Mouse (Mus musculus): ENCODE results near the gene Il19. TPM values are rescaled to one million over a fixed set of nuclear protein-coding genes. Genes with fewer than 3 reads are reported as not detected.

Gene Il19
- polyA plus RNA-seq, 1 experiment from 2014 or later: not detected

- H3K27me3 ChIP-seq (ENCODE audit: control insufficient read depth, insufficient read depth, low read length): no peaks in the 10 kb centered on the region
- H3K9ac ChIP-seq (ENCODE audit: low read length): no peak overlapping the region
- H3K4me3 ChIP-seq (ENCODE audit: low read length): no peak overlapping the region
- no peaks in the 10 kb centered on the region for H3K36me3 ChIP-seq (ENCODE audit: control insufficient read depth, insufficient read depth)
- no peak overlapping the region for H3K27ac ChIP-seq (ENCODE audit: low read length)
- H3K9me3 ChIP-seq (replicated peaks; ENCODE audit: control insufficient read depth, low read length): no peaks in the 10 kb centered on the region
- H3K4me1 ChIP-seq (ENCODE audit: control insufficient read depth, insufficient read depth, low read length): no peaks in the 10 kb centered on the region
- 80% methylated on average over 7 of the region's 7 CpGs for WGBS
- no peak for ATAC-seq (replicated peaks; ENCODE audit: extremely low read depth, insufficient read depth, low FRiP score)
- H3K4me2 ChIP-seq (ENCODE audit: low read depth, low read length): no peak overlapping the region
Measured at GRCm38 (mm10) chr1:130938192-130938591, 1.7 kb downstream of the Il19 start.

- H3K27ac ChIP-seq (ENCODE audit: low read length): no peak overlapping the region
- no peak overlapping the region for H3K4me2 ChIP-seq (ENCODE audit: low read depth, low read length)
- H3K9me3 ChIP-seq (replicated peaks; ENCODE audit: control insufficient read depth, low read length): no peaks in the 10 kb centered on the region
- no peak for ATAC-seq (replicated peaks; ENCODE audit: extremely low read depth, insufficient read depth, low FRiP score)
- H3K27me3 ChIP-seq (ENCODE audit: control insufficient read depth, insufficient read depth, low read length): no peaks in the 10 kb centered on the region
- WGBS: 87% methylated on average over 4 of the region's 4 CpGs
- H3K4me3 ChIP-seq (ENCODE audit: low read length): no peak overlapping the region
- no peak overlapping the region for H3K9ac ChIP-seq (ENCODE audit: low read length)
- H3K36me3 ChIP-seq (ENCODE audit: control insufficient read depth, insufficient read depth): no peaks in the 10 kb centered on the region
- H3K4me1 ChIP-seq (ENCODE audit: control insufficient read depth, insufficient read depth, low read length): no peaks in the 10 kb centered on the region
Measured at GRCm38 (mm10) chr1:130937170-130937569, 2.7 kb downstream of the Il19 start.

GRCm38 (mm10) chr1:130936351-130936750 lies 3.6 kb downstream of the Il19 start:
- Histone ChIP-seq H3K4me2 (ENCODE audit: low read depth, low read length) (no peak overlapping the region), H3K27me3 (ENCODE audit: control insufficient read depth, insufficient read depth, low read length) (no peaks in the 10 kb centered on the region), H3K9ac (ENCODE audit: low read length) (no peak overlapping the region), H3K4me3 (ENCODE audit: low read length) (no peak overlapping the region), H3K4me1 (ENCODE audit: control insufficient read depth, insufficient read depth, low read length) (no peaks in the 10 kb centered on the region), H3K27ac (ENCODE audit: low read length) (no peak overlapping the region), H3K9me3 (replicated peaks; ENCODE audit: control insufficient read depth, low read length) (no peaks in the 10 kb centered on the region), H3K36me3 (ENCODE audit: control insufficient read depth, insufficient read depth) (no peaks in the 10 kb centered on the region)
- whole genome bisulfite sequencing: 51% methylated on average over 6 of the region's 6 CpGs
- no peak for ATAC-seq (replicated peaks; ENCODE audit: extremely low read depth, insufficient read depth, low FRiP score)

DNA sequence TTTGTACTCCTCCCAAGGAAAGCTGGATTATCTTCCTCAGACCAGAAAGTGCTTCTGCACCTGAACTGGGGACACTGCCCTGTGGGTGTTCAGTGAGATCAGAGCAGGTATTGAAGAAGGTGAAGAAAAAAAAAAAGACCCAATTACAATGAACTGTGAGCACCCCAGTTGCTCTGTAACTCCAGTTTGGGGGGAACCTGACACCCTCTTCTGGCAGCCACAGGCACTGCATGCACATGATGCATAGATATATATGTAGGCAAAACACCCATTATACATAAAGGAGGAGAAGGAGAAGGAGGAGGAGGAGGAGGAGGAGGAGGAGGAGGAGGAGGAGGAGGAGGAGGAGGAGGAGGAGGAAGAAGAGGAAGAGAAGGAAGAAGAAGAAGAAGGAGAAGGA lies 13.4 kb downstream of the Il19 start:
- no peak overlapping the region for H3K4me2 ChIP-seq (ENCODE audit: low read depth, low read length)
- H3K27ac ChIP-seq (ENCODE audit: low read length): no peak overlapping the region
- H3K27me3 ChIP-seq (ENCODE audit: control insufficient read depth, insufficient read depth, low read length): no peaks in the 10 kb centered on the region
- no peaks in the 10 kb centered on the region for H3K4me1 ChIP-seq (ENCODE audit: control insufficient read depth, insufficient read depth, low read length)
- no peaks in the 10 kb centered on the region for H3K36me3 ChIP-seq (ENCODE audit: control insufficient read depth, insufficient read depth)
- H3K4me3 ChIP-seq (ENCODE audit: low read length): no peak overlapping the region
- no peak overlapping the region for H3K9ac ChIP-seq (ENCODE audit: low read length)
- no peak for ATAC-seq (replicated peaks; ENCODE audit: extremely low read depth, insufficient read depth, low FRiP score)
- H3K9me3 ChIP-seq (replicated peaks; ENCODE audit: control insufficient read depth, low read length): no peaks in the 10 kb centered on the region

DNA sequence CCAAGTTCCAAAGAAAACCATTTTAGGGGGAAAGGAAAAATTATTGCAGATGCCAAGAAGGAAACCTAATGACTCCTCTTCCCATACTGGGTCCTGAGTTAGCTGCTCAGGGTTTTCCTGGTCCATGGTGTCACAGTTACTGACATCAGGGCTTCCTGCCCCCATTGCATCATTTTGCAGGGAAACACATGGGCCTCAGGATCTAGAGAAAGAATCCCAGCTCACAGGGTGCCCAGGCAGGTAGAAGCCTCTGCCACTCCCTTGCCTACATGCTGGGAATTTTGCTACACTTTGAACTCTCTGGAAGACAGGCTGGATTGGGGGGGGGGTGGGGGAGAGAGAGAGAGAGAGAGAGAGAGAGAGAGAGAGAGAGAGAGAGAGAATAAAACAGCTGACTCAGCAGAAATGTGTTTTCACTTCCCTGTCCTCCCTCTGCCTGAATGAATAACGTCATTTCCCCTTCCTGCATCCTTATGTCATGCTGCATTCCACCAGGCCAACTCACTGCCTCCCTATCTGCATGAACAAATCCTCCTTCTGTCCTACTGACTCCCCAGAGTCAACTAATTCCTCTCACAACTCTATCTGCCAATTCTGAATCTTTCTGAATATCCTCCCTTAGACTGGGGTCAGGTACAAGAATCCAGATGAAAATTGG lies 21.5 kb downstream of the Il19 start:
- 5% methylated on average over 1 of the region's 1 CpGs for WGBS
- Histone ChIP-seq H3K36me3 (ENCODE audit: control insufficient read depth, insufficient read depth) (no peaks in the 10 kb centered on the region), H3K4me1 (ENCODE audit: control insufficient read depth, insufficient read depth, low read length) (no peaks in the 10 kb centered on the region), H3K9me3 (replicated peaks; ENCODE audit: control insufficient read depth, low read length) (no peaks in the 10 kb centered on the region), H3K9ac (ENCODE audit: low read length) (no peak overlapping the region), H3K27ac (ENCODE audit: low read length) (no peak overlapping the region), H3K4me3 (ENCODE audit: low read length) (no peak overlapping the region), H3K4me2 (ENCODE audit: low read depth, low read length) (no peak overlapping the region), H3K27me3 (ENCODE audit: control insufficient read depth, insufficient read depth, low read length) (no peaks in the 10 kb centered on the region)
- no peak for ATAC-seq (replicated peaks; ENCODE audit: extremely low read depth, insufficient read depth, low FRiP score)

DNA sequence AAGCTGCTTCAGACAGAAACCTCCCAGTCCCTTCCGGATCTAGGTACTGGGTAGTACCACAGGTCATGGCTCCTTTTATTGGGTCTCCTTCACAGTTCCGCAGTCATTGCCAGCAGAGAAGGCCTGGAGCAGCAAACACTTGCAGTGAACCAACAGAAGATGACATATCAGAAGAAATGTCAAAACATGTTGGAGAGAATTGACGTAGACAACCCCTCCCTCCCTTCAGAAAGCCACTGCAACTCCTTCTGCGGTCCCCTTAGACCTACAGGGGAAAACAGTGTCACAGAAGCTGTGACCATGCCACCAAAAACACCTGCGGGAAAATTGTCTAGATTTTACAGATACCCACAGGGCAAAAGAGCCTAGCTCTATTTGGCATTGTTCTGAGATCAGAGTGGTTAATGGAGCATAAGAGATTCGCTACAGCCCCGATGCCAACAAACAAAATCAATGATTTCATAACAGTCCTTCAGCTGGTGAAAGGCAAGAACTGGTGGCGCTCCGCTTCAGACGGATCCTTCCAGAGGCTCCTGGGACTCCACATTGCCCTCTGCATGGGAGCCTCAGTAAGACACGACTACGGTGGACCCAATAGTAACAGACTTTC lies 28.4 kb downstream of the Il19 start, which contains the start of gene Il20:
TSS of gene Il20 (minus strand) at position 51 of the 610 bp plus-strand sequence.
- H3K4me3 ChIP-seq (ENCODE audit: low read length): no peak within 1 kb of the TSS
- no peak within 1 kb of the TSS for H3K27ac ChIP-seq (ENCODE audit: low read length)
- H3K9me3 ChIP-seq (replicated peaks; ENCODE audit: control insufficient read depth, low read length): no peaks in the 10 kb centered on the region
- ATAC-seq (replicated peaks; ENCODE audit: extremely low read depth, insufficient read depth, low FRiP score): no peak
- no peaks in the 10 kb centered on the region for H3K4me1 ChIP-seq (ENCODE audit: control insufficient read depth, insufficient read depth, low read length)
- H3K27me3 ChIP-seq (ENCODE audit: control insufficient read depth, insufficient read depth, low read length): no peaks in the 10 kb centered on the region
- WGBS: 82% methylated on average over 12 of the region's 12 CpGs
- no peak within 1 kb of the TSS for H3K9ac ChIP-seq (ENCODE audit: low read length)
- H3K36me3 ChIP-seq (ENCODE audit: control insufficient read depth, insufficient read depth): no peaks in the 10 kb centered on the region
- H3K4me2 ChIP-seq (ENCODE audit: low read depth, low read length): no peak within 1 kb of the TSS

DNA sequence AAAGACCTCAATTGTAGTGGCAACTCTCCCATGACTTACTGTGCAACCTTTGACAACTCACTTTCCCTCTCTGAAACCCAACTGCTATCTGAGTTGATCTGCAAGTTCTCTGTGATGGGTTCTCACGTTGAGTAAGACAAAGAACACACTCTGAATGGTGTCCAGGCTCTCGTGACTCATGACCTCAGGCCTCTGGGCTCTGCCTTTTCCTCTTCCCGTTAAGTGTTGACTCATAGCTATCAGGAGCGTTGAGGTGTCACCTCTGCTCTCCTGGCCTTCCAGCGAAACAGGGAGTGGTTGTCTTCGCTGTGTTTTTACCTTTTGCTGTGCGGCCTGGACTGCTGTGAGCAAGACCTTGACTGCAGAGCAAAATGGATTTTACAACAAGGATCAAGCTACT lies 37.4 kb downstream of the Il19 start:
- Histone ChIP-seq H3K4me3 (ENCODE audit: low read length) (no peak overlapping the region), H3K9ac (ENCODE audit: low read length) (no peak overlapping the region), H3K4me1 (ENCODE audit: control insufficient read depth, insufficient read depth, low read length) (no peaks in the 10 kb centered on the region), H3K9me3 (replicated peaks; ENCODE audit: control insufficient read depth, low read length) (no peaks in the 10 kb centered on the region), H3K36me3 (ENCODE audit: control insufficient read depth, insufficient read depth) (no peaks in the 10 kb centered on the region), H3K27ac (ENCODE audit: low read length) (no peak overlapping the region), H3K27me3 (ENCODE audit: control insufficient read depth, insufficient read depth, low read length) (no peaks in the 10 kb centered on the region), H3K4me2 (ENCODE audit: low read depth, low read length) (no peak overlapping the region)
- no peak for ATAC-seq (replicated peaks; ENCODE audit: extremely low read depth, insufficient read depth, low FRiP score)
- 51% methylated on average over 7 of the region's 7 CpGs for WGBS

DNA sequence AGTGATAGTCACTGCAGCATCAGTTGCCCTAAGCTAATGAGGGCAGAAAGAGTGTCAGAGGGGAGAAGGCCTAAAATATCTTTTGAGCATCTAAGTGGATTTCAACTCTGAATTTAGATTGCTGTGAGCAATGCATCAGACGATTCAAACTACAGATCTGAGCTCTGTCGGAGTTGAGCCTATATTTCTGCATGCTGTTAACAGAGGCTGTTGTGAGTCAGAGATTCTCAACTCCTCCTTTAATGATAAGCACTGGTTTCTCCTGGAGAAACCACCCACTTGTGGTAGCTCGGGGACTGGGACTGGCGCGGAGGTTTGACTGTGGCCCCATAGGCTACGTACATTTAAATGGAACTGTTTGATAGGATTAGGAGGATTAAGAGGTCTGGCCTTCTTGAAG lies 45.4 kb downstream of the Il19 start:
- Histone ChIP-seq H3K36me3 (ENCODE audit: control insufficient read depth, insufficient read depth) (no peaks in the 10 kb centered on the region), H3K4me2 (ENCODE audit: low read depth, low read length) (no peak overlapping the region), H3K4me1 (ENCODE audit: control insufficient read depth, insufficient read depth, low read length) (no peaks in the 10 kb centered on the region), H3K9me3 (replicated peaks; ENCODE audit: control insufficient read depth, low read length) (no peaks in the 10 kb centered on the region), H3K27me3 (ENCODE audit: control insufficient read depth, insufficient read depth, low read length) (no peaks in the 10 kb centered on the region), H3K9ac (ENCODE audit: low read length) (no peak overlapping the region), H3K27ac (ENCODE audit: low read length) (no peak overlapping the region), H3K4me3 (ENCODE audit: low read length) (no peak overlapping the region)
- ATAC-seq (replicated peaks; ENCODE audit: extremely low read depth, insufficient read depth, low FRiP score): no peak
- 46% methylated on average over 6 of the region's 6 CpGs for WGBS

GRCm38 (mm10) chr1:130893329-130894040 lies 46.4 kb downstream of the Il19 start:
- no peak overlapping the region for H3K4me3 ChIP-seq (ENCODE audit: low read length)
- H3K9ac ChIP-seq (ENCODE audit: low read length): no peak overlapping the region
- no peaks in the 10 kb centered on the region for H3K4me1 ChIP-seq (ENCODE audit: control insufficient read depth, insufficient read depth, low read length)
- H3K9me3 ChIP-seq (replicated peaks; ENCODE audit: control insufficient read depth, low read length): no peaks in the 10 kb centered on the region
- ATAC-seq (replicated peaks; ENCODE audit: extremely low read depth, insufficient read depth, low FRiP score): no peak
- 73% methylated on average over 9 of the region's 9 CpGs for WGBS
- no peaks in the 10 kb centered on the region for H3K27me3 ChIP-seq (ENCODE audit: control insufficient read depth, insufficient read depth, low read length)
- no peak overlapping the region for H3K27ac ChIP-seq (ENCODE audit: low read length)
- H3K4me2 ChIP-seq (ENCODE audit: low read depth, low read length): no peak overlapping the region
- no peaks in the 10 kb centered on the region for H3K36me3 ChIP-seq (ENCODE audit: control insufficient read depth, insufficient read depth)
